Mouse (Mus musculus) frontal cortex, postnatal 25 days (tissue): ENCODE measurements around the gene Gpt2.

Source experiments
- DNase-seq, 2 experiments: peaks; one replicate each; pipeline ENCODE4 v3.0.0; 2022; ENCODE audit warnings: low spot score in 2 of 2

The Gpt2 gene

DNA sequence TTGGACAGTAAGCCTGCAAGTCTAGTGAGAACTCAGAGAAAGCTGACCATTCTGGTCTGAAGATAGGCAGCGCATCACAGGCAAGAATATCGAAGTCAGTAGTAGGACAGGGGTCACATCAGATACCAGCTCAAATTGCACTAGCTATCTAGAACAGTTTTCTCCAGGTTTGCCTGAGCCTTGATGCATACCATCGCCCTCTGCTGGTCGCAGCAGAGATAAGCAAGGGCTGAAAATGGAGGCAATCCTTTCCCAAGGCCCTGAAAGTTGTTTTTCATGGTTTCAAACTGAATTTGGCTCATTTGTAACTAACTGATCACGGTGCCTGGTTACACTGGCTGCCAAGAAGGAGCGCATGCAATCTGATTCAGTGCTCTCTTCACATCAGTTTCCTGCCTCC, 33.7 kb downstream of the Gpt2 start:
- peak in 1 of 2 experiments; percentile 53 for DNase-seq

GRCm38 (mm10) chr8:85528959-85529358, 36.6 kb downstream of the Gpt2 start:
- DNase-seq = no peak

GRCm38 (mm10) chr8:85530717-85531116, 38.3 kb downstream of the Gpt2 start:
- no peak for DNase-seq

- no peak for DNase-seq
Measured at GRCm38 (mm10) chr8:85531471-85531870, 39.1 kb downstream of the Gpt2 start.

DNA sequence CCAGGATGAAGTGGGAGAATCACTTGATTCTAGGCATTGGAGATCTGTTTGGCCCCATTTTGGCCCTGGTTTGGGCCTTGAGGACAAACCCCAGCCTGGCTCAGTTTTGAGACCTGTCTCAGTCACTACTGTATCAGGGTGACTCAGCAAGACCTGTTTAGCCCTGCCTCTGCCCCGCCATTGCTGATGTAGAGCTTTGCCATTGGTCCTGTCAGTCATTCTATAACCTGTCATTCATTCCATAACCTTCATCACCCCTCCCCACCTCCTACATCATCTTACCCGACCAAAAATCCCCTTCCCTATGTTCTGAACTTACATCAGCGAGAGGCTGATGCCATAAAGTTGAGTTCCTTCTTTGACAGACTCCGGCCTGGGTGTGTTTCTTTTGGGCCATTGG, 40.5 kb downstream of the Gpt2 start:
- DNase-seq = no peak

DNA sequence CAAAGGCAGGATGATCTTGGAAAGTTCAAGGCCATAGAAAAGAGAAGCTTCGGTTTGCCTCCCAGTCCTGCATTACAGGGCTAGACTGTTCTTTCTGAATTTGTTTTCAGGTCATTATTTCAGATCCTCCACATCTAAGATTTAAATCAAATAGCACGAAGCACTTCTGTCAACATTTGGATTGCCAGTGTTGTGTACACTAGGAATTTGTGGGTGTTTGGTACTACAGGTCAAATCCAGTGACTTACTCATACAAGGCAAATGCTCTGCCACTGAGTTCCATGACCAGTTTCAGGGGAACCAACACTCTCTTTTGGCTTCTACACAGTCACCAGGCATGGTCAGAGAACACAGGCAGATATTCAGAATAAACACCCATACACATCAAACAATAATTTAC, 41.1 kb downstream of the Gpt2 start:
- DNase-seq = no peak

DNA sequence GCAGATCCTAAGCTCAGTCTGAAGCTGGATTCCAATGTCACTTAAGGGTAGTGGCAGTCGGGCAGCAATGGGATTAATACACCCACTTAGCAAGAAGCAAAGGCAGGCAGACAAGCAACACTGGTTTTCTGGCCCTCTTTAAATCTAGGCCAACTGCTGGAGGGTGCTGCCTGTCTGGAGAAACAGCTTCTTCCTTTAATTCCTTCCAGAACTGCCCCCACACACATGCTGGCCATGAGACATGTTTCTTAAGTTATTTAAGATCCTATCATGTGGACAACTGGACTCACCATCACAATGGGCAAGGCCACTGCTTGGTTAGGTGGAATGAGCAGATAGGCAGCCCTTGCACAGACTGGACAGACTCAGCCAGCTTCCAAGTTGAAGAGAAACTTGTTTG, 41.8 kb downstream of the Gpt2 start:
- DNase-seq = no peak

DNA sequence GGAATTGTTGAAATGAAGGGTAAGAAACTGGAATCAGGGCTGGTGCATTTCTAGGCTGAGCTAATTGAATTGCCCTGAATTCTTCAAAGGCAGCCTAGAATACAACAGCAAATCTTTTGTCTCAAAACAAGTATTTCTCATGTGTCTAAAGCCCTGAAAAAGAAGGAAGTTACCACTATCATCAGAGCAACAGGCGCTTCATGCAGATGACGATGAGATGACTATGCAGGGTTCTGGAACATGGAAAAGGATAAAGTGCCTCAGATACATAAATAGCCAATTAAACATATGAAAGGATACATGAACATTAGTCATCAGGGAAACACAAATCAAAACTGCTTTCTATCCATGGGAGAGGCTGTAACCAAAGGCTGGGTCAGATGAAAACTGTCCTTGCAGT, 44.0 kb downstream of the Gpt2 start:
- DNase-seq = no peak

DNA sequence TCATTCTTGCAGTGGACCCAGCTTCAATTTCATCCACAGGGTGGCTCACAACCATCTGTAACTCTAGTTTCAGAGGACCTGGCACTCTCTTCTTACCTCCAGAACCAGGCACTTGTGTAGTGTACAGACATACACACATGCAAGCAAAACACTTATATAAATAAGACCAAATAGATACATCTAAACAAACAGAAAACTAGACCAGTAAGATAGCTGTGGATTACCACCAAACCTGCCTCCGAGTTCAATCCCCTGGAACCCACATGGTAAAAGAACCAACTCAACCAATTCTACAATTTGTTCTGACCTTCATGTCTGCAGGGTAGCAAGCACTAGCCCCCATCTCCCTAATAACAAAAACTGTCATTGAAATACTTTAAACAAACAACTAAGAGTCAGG, 59.6 kb downstream of the Gpt2 start:
- DNase-seq = no peak

DNA sequence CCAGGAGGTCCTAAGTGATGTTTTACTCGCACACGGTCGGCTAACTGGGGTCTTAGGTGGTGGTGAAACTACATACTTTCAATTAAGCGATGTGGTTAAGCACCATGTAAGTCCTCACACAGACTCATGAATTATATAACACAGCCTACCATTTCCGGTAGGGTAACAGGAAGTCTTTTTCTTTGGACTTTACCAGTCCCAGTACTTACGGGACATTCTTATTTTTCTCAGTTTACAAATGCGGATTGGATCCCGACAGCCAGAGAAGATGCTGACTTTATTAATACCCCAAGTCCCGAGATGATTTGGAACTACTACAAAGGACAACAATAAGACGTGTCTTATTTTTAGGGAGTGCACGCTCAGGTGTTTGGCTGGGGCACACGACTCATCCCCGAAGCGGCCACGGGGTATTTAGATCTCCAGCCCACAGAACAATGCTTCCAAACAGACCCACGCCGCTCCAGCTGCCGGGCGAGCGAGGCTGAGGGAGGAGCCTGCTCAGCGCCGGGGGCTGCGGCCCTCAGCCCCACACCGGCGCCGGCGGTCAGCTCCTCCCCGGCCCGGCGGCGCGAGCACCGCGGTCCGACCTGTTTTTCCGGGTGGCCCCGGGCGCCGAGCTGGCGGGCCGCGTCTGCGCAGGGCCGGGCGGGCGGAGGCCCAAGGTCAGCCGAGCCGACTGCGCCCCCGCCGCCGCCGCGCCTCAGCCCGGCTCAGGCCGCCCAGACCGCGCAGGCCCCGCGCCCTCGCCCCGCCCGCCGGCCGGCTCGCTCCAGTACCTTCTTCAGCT, 62.2 kb downstream of the Gpt2 start:
- DNase-seq = no peak

- peak; percentile 76 to 82 for DNase-seq
Measured at GRCm38 (mm10) chr8:85555181-85556145, 63.1 kb downstream of the Gpt2 start, which contains the start of gene Dnaja2. TSS of gene Dnaja2 (minus strand) at chr8:85555344.

DNA sequence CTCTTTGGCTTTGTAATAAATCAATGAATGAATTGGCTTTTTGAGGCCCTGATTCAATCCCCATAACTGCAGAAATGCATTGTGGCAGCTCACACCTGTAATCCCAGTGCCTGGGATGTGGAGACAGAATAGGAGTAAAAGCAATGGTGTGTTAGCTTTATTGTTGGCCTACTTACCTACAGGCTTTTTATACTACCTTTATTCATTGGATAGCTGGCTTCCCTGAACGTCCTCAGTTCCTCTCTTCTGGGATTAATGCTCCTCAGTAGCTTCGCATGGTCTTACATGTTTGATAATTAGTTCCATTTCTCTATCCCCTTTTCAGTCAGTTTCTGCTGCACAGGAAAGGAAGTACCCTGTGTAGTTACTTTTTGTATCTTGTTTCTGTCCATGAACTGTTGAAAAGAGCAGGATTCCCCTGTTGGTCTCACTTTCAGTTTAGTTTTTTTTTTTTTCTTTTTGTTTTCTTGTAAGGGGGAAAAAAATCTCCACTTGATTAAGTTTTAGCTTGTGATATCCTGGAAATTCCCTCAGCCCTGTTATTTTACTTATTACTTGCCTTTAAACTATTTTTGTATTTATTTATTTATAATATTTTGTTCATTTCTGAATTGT, 64.7 kb downstream of the Gpt2 start:
- no peak for DNase-seq

DNA sequence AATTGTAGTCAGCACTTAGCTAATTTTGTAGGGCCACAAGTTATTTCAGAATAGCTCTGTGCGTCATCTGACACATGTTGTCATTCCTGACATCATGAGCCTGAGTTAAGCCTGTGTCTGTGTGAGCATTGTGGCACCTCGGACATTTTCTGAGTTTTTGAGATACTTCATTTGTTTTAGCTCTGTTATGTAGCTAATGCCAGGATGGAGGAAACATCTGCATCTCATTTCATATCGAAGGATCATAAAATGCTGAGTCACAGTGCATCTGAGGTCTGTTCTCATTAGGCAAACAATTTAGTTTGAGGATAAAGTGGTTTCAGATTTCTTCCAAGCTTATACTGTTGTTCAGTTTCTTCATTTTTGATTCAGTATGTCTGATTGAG, 65.2 kb downstream of the Gpt2 start:
- DNase-seq = no peak

DNA sequence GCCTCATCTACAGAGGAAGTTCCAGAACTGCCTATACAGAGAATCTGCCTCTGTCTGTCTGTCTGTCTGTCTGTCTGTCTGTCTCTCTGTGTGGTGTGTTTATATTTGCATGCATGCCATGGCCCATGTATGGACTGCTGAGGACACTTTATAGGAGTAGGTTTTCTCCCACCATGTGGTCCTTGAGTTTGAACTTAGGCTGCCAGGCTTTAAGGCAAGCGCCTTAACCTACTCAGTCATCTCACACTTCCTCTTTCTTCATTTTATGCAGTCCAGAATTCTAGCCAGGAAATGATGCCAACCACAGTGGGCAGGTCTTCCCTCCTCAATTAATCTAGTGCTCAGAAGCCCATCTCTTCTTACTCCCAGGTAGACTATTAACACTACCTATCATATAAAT, 66.8 kb downstream of the Gpt2 start:
- DNase-seq = no peak

DNA sequence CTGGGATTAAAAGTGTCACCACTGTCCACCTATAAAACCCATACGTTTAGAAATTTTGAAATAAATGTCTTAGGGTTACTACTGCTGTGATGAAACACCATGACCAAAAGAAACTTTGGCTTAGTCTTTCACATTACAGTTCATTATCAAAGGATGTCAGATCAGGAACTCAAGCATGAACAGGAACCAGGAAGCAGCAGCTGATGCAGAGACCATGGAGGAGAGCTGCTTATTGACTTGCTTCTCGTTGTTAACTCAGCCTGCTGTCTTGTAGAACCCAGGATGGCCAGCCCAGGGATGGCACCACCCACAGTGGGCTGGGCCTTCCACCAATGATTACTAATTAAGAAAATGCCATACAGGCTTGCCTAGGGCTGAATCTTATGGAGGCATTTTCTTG, 67.6 kb downstream of the Gpt2 start:
- no peak for DNase-seq

DNA sequence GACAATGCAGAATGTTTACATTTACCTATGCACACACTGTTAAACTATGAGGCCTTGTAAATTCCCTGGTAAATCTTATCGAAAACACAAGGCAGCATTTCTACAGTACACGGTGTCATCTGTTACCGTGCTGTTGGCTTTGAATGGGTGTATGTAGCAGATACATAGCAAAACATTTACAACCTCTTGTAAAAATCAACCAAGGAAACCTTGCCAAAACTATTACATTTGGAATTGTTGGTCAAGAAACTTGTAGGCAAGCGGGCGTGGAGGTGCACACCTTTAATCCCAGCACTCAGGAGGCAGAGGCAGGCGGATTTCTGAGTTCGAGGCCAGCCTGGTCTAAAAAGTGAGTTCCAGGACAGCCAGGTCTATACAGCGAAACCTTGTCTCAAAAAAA, 71.0 kb downstream of the Gpt2 start:
- no peak for DNase-seq

GRCm38 (mm10) chr8:85565186-85565585, 72.8 kb downstream of the Gpt2 start:
- no peak for DNase-seq

- DNase-seq = no peak
Measured at GRCm38 (mm10) chr8:85567801-85568200, 75.4 kb downstream of the Gpt2 start.

DNA sequence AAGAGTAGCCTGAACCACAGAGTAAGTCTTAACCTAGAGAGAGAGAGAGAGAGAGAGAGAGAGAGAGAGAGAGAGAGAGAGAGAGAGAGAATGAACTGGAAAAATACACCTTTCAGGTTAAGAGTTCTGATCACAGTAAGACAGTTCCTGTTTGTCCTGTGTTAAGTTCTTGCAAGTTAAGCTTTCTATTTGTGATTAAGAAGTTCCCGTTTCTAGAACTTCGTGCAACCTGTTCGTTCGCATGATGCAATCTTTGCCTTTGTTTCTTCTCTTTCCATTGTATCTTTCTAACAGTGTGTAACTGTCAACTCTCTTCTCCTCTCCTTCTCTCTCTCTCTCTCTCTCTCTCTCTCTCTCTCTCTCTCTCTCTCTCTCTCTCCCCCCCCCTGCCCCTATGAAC, 78.1 kb downstream of the Gpt2 start:
- DNase-seq = no peak

DNA sequence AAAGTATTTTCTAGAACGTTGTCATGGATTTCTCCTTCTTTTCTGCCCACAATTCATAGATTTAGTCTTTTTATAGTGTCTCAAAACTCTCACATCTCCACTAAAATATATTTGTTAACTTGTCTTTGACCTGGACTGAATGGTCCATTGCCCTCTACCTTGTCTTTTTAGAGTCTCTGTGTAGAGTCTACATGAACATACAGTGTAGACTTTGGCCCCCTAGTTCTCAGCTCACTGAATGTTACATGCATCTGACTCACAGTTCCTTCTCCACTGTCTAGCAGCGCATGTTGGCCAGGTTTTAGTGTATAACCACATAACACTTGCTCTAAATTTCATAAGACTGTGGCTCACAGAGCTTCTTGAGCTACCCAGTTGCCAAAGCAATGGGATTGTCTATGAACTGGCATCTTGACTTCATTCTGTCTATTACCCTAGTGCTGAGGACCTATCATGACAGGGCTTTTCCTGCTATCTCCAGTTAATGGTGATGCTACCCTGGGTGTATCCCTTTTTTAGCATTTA, 81.7 kb downstream of the Gpt2 start:
- DNase-seq = no peak
